Mouse (Mus musculus) adipocyte (in vitro differentiated cells): Measurements from ENCODE around the gene Xaf1.

Experiments used
- DNase-seq: peaks from one replicate; pipeline ENCODE4 v3.0.0-alpha.2; 2016; ENCODE audit warnings: low spot score

The Xaf1 gene

DNA sequence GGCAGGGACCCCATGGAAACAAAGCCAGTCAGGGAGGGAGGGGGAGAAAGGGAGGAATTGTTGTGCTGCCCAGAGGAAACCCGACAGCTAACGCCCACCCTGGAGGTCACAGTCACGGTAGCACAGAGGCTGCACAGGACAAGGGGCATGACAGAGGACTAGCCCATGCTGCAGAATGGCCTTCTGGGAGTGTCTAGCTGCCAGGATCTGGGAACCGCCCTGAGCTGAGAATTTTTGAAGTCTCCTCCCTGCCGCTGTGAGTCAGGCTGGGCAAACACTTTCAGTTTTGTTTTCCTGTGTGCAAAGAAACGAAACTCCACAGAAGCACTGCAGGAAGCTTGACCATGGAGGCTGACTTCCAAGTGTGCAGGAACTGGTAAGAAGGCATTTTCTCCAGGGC is at the start of gene Xaf1:
Gene Xaf1 (plus strand): TSS at position 296 of the 400 bp plus-strand sequence.
- DNase-seq, result peak; percentile 83

DNA sequence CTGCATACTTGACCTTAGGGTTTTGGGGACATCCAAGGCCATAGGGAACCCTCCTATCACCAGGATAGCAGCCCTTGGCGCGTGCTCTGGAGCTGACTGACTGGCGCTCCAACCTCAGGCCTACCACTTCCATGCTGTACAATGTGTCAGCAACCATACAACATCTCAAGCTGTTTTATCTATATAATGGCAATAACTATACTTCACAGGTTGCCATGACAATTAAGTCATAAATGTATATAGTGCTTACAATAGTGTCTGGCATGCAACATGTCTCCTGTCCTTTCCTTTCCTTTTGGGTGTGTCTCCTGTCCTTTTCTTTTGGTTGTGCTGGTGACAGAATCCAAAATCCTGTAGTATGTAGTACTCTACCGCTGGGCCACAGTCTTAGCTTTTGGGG is 45.8 kb upstream of the Xaf1 start:
- no peak for DNase-seq

DNA sequence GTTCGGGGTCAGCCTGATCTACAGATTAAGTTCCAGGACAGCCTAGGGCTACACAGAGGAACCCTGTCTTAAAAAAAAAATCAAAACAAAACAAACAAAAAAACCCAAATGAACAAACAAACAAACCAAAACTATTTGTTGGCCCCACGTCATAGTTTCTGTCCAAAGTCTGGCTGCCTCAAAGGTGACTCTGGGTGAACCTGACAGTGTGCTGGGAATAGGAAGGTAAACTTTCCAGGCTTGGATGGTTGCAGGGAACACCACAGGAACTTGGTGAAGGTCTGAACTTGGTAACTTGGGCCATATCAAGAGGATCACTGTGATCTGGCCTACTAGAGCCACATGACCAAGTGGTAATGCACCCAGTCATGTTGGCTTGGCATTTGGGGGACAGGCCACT is 45.0 kb upstream of the Xaf1 start:
- no peak for DNase-seq

DNA sequence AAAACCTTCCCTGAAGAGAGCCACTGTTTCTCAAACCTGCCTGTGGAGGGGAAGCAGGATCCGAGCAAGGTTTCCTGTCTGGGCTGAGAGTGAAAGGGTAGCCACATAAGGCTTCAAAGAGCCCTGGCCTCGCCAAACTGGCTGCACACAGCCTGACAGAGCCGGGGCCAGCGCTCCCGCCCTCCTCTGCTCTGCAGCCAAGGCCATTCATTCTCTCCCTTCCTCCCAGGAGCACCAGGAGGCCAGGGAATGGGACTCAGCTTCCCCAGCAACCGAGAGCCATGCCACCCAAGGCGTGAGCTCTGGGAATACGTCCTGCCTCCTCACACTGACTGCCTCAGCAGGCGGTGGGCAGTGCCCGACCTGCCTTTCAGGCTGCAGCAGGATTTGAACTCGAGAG is 35.9 kb upstream of the Xaf1 start:
- no peak for DNase-seq

DNA sequence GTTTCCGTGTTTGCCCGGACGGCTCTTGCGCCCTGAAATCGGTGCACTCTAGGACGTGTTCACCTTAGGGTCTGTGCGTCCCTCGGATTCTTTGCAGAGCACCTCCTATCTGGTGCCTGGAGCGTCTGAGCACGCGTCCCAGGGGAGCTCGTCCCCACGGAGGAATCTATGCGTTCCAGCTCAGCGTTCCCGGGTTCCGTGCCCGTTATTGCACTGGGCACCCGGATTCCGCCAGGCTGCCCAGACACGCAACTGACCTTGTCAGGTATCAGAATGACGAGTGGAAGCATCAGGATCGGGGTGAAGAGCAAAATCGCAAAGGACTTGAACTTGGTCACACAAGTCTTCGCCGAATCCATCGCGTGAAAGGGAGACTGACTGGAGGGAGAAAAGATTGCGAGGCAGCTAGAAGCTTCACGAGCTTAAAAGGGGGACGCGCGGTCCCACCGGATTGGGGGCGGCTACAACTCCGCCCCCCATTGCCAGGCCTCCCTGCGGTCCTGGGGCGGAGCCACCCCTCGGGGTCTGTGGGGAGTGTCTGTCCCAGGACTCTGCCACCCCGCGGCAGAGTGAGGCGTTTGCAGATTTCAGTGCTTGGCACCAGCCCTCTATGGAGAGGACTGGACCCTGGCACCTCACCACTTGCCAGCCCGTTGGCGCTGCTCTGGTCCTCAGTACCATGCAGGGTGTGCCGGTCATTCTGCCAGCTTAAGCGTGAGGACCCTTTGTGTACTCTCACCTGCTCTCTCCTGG is 35.0 kb upstream of the Xaf1 start:
- DNase-seq, result no peak

DNA sequence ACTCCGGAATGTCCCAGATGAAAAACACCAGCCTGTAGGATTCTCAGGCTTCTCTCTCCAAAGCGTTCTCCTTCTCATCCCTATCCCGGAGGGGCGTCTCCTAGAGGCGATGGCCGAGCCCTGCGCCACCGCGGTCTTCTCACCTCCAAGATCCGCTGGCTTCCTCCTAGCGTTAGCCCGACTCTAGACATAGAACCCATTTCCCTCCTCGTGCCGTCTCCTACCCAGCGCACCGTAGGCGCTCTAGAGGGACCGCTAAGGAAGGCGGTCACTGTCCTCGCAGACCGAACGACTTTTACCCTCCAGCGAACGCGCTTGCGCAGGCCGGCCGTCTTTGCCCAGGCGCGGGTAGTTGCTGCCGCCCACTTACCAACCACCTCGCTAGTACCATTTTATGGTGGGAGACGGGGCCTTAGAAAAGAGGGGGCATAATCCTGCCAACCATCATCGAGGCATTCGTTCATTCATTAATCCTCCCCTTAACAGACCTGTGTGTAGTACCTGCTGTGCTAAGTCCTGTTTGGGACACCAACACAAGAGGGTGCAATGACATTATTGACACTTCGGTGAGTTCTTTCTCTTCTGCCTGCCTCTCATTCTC is 34.4 kb upstream of the Xaf1 start, which contains the start of gene Slc13a5:
Gene Slc13a5 (minus strand): TSS at position 263 of the 601 bp plus-strand sequence.
- no peak for DNase-seq

DNA sequence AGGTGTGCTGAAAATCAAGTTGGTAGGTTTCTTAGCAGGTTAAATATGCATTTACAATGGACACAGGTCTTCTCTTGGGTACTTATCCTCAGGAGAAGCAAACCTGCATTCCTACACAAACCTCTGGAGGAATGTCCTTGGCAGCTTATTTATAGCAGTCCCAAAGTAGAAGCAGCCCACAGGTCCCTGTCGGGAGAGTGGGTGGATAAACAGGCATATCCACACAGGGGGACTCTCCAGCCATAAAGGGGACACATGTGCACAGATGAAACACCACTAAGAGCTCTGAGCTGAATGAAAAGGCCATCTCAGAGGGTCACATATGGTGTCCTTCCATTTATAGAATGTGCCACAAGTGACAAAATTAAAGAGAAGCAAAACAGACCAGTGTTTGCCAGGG is 29.7 kb upstream of the Xaf1 start:
- no peak for DNase-seq

DNA sequence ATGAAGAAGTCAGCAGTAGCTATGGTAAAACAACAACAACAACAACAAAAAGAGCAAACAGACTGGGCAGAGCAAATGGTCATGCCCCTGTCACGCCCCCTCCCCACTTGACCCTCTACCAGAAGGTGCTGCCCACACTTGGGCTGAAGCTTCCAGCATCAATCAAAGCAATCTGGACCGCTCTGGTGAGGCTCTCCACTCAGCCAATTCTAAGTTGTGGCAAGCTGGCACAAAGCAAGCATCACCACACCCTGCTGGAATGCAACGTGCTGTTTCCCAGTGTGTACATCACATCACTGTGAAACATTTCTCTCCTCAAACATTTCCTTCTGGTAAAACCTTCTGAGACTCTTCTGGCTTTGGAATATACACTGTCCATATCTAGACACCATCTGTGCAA is 28.1 kb upstream of the Xaf1 start:
- no peak for DNase-seq

DNA sequence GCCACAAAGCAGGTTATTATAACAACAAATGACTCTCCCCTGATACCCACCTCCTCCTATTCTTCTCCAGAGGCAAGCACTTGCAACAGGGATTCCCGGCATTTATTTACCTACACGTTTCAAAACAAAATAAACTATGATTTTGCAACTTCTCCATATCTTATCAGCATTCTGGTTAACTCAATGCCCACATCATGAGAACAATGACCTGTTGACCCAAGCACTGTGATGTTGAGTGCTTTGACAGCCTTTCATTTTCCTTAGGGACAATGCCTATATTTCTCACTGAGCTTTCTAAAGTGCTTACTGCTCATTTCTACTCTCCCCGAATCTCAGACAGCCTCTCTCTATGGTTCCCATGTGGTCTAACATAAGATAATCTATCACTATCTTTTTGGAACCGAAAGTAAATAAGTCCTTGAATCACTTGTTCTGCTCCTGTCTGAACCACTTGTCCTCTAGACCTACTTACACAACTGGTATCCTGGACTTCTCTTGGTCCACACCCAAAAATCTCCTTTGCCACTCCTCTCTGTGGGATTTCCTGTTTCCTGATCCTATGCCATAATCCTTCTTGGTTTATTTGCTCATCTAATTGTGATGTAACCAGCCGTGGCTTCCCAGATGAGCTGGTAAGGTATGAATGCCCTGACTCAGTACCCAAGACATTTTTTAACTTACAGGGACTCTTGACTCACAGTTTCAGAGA is 20.1 kb upstream of the Xaf1 start:
- DNase-seq, result peak; percentile 29

DNA sequence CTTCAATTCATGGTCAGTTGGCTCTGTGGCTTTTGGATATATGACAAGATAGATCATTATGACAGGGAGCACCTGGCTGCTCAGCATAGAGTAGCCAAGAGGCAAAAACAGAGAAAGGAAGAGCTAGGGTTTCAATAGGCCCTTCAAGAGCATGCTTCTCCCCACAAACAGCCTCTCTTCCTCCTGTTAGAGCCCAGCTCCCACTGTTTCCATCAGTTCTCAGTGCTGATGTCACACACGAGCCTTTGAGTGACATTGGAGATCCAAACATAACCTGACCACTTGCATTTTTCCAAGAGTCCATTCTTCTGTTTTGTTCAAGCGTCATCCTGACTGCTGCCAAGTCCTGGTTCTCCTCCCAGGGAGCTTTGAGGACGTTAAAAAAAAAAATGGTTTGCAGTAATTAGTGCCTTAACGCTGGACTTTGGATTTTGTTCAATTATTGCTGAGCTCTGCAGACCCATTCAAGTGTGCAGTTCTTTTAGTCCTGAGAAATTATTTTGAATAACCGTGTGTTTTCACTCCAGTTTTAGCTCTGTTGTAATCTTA is 19.5 kb upstream of the Xaf1 start:
- no peak for DNase-seq

DNA sequence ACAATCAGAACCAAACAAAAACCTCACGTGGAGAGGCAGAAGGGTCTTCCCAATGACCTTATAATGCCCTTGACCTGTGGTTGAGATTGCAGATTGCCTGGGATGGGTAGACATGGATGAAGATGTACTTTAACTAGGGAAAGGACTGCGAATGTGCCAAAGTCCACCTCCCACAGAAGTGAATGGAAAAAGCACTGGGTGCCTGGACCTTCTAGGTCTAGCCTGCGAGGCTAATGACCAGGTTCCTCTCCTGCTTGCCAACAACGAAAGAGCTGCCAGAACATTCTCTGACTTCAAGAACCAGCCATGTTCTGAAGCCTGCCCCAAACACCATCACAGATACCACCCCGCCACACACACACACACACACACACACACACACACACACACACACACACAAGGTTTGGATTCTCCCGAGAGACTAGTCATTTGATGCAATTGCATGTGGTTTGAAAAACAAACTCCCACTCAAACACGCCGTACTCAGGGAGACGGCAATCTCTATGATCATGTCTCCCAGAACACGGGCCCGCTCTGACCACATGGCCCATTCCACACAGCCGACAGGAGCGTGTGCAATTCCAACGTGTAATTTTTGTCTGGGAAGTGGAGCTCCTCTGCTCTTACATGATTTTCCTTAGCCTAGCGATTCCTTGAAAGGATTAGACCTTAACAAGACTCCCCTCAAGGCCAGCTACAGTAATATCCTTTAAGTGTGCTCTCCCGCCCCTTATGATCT is 17.8 kb upstream of the Xaf1 start:
- no peak for DNase-seq

DNA sequence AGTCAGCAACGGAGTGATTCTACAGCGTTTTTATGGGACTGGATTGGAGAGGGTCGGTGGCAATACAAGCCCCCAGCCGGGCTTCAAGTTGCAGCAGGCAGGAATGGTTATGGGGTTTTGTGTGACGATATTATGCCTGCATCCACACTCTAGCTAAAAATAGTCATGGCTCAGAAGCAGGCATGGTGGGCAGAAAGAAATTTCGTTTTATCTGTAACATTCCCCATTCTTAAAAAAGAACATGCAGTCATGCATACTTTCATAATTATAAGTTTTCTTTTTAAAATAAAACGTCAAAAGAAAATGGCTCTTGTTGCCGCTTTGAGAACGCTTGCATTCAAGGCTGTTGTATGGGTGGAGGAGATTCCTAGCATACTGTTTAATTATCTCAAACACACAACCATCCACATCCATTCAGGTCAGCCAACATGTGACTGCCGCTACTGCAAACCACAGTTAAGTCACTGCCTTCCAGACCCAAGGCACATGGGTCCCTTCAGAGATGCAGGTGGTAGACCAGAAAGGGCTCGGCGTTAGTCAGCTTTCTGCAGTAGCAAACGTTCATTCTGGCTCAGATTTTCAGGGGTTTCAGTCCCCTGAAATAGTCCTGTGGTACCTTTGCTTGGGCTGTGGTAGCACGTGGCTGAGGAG is 16.8 kb upstream of the Xaf1 start:
- no peak for DNase-seq

DNA sequence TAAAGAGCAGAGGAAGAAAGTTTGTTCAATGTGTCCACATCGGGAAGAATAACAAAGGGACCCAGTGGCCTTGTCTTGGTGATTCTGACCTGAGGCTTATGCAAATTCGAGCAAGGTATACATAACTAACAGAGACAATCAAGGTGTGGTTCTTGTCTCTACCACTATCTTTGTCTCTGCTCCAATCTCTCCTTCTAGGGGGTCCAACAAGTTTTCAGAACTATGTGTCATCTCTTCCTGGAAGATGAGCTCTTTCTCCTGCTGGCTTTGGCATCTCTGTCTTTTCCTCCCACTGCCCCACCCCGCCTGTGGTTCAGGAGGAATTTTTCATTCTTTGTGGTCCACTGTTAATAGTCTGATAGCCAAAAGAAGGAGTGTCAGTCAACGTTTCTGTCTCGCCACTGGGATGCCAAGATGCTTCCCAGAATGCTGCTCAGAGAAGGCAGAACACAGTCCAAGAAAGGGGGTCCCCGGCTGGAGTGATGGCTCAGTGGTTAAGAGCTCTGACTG is 15.4 kb upstream of the Xaf1 start:
- DNase-seq, result no peak

DNA sequence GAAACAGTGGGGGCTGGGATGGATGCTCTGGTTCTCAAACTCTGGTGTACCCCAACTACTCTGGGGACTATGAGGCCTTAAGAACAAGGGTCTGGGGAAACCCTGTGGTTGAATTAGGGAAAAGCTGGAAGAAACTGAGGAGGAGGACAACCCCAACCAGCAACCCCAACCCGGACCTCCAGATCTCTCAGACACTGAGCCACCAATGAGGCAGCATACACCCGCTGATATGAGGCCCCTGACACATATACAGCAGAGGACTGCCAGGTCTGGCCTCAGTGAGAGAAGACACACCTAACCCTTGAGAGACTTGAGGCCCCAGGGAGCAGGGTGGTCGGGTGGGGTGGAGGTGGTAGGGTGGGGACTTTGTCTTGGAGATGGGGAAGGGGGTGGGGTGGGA is 14.8 kb upstream of the Xaf1 start:
- no peak for DNase-seq

DNA sequence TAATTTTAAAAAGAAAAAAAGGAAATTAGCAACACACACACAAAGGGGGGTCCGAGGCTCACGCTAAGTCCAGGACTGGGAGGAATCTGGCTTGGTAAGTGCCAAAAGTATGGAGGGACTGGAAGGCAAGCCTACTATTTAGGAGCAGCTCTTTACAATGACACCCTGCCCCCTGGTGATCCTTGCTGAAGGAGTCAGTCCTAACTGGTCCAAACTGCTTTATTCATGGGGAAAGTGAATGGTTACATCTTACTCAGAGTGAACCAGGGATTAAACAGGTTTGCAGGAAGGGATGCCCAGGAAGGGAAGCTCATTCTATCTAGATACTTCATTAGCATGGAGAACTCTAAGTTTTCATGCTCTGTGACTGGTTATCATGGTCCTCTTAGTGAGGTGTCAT is 14.3 kb upstream of the Xaf1 start:
- no peak for DNase-seq

DNA sequence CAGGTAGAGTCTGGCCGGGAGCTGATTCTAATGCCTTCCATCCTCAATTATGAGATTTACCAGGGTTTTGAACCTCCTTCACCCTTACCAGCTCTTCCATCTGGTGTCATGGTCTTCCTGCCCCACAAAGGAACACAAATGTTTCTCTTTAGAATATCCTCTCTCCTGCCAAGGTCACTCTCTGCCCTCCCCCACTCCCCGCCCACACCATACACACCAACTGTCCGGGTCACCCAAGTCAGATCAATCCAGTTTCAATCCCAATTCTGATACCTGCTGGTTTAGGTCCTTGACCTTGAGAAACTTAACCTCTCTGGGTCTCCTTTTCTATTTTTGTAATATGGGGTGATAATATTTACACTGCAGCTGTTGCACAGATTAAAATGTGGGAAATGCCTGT is 13.9 kb upstream of the Xaf1 start:
- no peak for DNase-seq

DNA sequence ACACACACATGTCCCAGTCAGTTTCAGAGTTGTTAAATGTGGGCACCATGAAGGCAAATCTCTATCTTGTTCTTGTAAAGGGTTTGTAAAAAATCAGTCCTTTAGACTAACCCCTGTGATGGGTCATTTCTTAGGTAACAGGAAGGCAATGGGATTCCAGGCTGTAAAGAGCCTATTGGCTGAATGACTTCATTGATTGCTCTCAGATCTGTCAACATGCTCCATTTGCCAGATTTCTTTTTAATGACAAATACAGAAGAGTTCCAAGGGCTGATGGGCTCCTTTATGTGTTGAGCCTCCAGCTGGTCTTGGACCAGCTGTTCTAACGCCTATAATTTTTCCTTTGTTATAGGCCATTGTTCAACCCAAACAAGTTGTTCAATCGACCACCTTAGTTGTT is 8.3 kb upstream of the Xaf1 start:
- DNase-seq, result no peak

DNA sequence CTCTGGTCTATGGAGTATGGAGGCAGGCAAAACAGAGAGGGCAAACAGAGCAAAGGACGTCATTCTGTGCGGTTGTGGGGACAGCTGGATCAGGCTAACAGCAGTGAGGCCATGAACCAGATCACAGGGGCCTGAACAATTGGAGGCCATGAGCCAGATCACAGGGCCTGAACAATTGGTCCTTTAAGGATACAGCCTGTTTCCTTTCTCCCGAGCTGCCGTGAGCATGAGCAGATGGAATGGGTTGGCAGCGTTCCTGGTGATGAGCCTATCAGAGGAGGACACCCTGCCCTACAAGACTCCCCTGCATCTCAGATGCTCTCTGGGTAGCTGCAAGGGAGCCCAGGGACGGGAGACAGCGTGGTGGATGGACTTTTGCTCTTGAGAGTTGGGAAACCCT is 801 bp downstream of the Xaf1 start:
- no peak for DNase-seq

DNA sequence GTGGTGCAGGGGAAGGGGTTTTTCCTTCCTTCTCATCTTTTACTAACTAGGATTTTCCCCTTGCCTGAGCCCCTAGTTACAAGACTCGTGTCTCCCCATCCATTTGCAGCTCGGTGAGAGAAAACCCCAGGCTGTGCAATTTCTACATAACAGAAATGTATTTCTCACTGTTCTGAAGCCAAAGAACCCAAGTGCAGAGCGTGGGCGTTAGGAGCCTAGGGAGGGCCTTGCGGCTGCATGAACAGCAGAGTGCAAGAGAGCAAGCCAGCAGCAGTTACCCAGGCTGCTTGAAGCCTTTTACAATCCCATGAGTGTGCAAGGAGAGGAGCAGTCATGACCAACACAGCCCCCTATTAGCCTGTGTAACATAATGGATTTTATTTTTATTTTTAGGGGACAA is 6.0 kb downstream of the Xaf1 start:
- DNase-seq, result no peak

DNA sequence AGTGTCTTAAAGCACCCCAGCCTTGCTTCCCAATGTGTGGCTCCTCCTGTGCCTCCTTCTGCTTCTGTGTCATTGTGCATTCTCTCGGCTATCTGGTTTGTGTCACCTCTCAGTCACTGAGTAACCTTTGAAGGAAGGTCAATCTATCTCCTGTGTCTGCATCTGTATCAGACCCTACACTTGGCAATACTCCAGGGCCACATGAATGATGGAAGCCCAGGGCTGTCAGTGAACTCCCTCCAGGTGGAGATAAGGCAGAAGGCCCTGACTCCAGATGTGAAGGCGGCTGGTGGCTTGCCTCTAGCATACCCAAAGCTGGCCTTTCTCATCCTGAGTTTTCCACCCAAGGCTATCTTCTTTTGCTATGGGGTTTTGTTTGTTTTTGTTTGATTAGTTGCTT is 7.6 kb downstream of the Xaf1 start:
- no peak for DNase-seq

DNA sequence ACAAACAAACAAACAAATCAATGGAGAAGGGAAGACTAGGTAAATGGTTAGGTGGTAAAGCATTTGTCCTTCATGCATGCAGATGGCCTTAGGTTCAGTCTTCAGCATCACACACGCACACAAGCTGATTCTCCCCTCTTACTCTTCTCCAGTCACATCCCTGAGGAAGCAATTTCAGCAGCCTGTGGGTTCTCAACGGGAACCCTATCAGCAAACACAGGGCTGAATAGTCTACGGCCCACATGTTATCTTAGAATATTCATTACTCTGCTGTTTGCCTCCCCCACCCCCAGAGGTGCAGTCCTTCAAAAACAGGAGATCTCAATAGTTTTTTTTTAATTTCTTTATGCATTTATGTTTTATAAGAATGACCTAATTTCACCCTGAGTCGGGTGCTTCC is 9.1 kb downstream of the Xaf1 start:
- DNase-seq, result no peak
